8 mouse cellular contexts compared by ENCODE assay signal in genomic region chr6:142507033-142507784, GRCm38 (mm10). TPM values are rescaled to one million over a fixed set of nuclear protein-coding genes. Genes with fewer than 3 reads are reported as not detected.
A peak's percentile ranks its signal among the peaks of the same experiment; 100 is the strongest.
DNase-seq lines count a peak whose midpoint lies in the region; ATAC-seq and TF ChIP-seq lines count a peak whose summit lies in the region.

No protein-coding gene starts in this region.

- no peak for TF ChIP-seq POLR2A in bone marrow, adult 2 months (IDR thresholded peaks at IDR 0.05; ENCODE audit: borderline replicate concordance, control insufficient read depth, low read depth, low read length)

- TF ChIP-seq CTCF in bone marrow, adult 2 months (IDR thresholded peaks at IDR 0.05; ENCODE audit: control insufficient read depth, insufficient read depth, low read length): no peak

- H3K36me3 ChIP-seq in forebrain, embryonic 11.5 days (ENCODE audit: control insufficient read depth, insufficient read depth, low read length): no peaks in the 10 kb centered on the region
- H3K36me3 ChIP-seq in hindbrain, embryonic 15.5 days: peaks cover 6% of the 10 kb centered on the region; the same call in 1 of the 2 replicates
- peaks cover 1% of the 10 kb centered on the region; the same call in 1 of the 2 replicates for H3K36me3 ChIP-seq in liver, embryonic 11.5 days (ENCODE audit: control insufficient read depth, insufficient read depth, low read length)
- H3K36me3 ChIP-seq in neural tube, embryonic 15.5 days: 0 out of 2 replicates have a peak, but pooled peaks cover 4% of the 10 kb centered on the region

- DNase-seq in kidney, adult 9 months: peak; percentile 55
- DNase-seq in kidney, adult 8-10 months: no peak
- DNase-seq in forebrain, embryonic 11.5 days (ENCODE audit: low spot score): peak; percentile 71
- DNase-seq in liver, embryonic 11.5 days (ENCODE audit: low spot score): peak; percentile 66
- no peak for DNase-seq in Muller cell, postnatal 12 days (ENCODE audit: inconsistent ontology term)

- WGBS in bone marrow, adult 2 months: 12% methylated on average over 30 of the region's 30 CpGs
- under 1% methylated on average over 30 of the region's 30 CpGs for WGBS in forebrain, embryonic 11.5 days
- WGBS in hindbrain, embryonic 15.5 days: 1% methylated on average over 30 of the region's 30 CpGs
- WGBS in liver, embryonic 11.5 days: 6% methylated on average over 30 of the region's 30 CpGs
- under 1% methylated on average over 30 of the region's 30 CpGs for WGBS in neural tube, embryonic 15.5 days

- H3K4me3 ChIP-seq in bone marrow, adult 2 months (replicated peaks; ENCODE audit: control insufficient read depth, low read depth, low read length): peak overlapping the region; percentile 66
- peak overlapping the region; percentile 63 for H3K4me3 ChIP-seq in forebrain, embryonic 11.5 days (ENCODE audit: low read depth, low read length)
- H3K4me3 ChIP-seq in hindbrain, embryonic 15.5 days: peak overlapping the region; percentile 53
- peak overlapping the region; percentile 47 for H3K4me3 ChIP-seq in liver, embryonic 11.5 days (ENCODE audit: low read depth, low read length)
- peak overlapping the region; percentile 66 for H3K4me3 ChIP-seq in neural tube, embryonic 15.5 days (replicated peaks)

- no peaks in the 10 kb centered on the region for H3K9me3 ChIP-seq in forebrain, embryonic 11.5 days (ENCODE audit: control insufficient read depth, low read length)
- H3K9me3 ChIP-seq in hindbrain, embryonic 15.5 days: no peaks in the 10 kb centered on the region
- no peaks in the 10 kb centered on the region for H3K9me3 ChIP-seq in liver, embryonic 11.5 days (ENCODE audit: control insufficient read depth, low read length)
- no peaks in the 10 kb centered on the region for H3K9me3 ChIP-seq in neural tube, embryonic 15.5 days (replicated peaks)

- ATAC-seq in forebrain, embryonic 11.5 days (replicated peaks; ENCODE audit: low FRiP score): peak; percentile 72
- ATAC-seq in hindbrain, embryonic 15.5 days (ENCODE audit: low FRiP score, low read depth): peak; percentile 77
- peak; percentile 13; the same call in 1 of the 2 replicates for ATAC-seq in liver, embryonic 11.5 days (replicated peaks; ENCODE audit: low FRiP score)
- peak; percentile 81 for ATAC-seq in neural tube, embryonic 15.5 days (ENCODE audit: low FRiP score)

- H3K27me3 ChIP-seq in forebrain, embryonic 11.5 days (ENCODE audit: control insufficient read depth, insufficient read depth, low read length): peaks cover 2% of the 10 kb centered on the region; the same call in 1 of the 2 replicates
- peaks cover 12% of the 10 kb centered on the region; the same call in 1 of the 2 replicates for H3K27me3 ChIP-seq in hindbrain, embryonic 15.5 days
- H3K27me3 ChIP-seq in liver, embryonic 11.5 days (replicated peaks; ENCODE audit: control insufficient read depth, insufficient read depth, low read length): peaks cover 28% of the 10 kb centered on the region
- 0 out of 2 replicates have a peak, but pooled peaks cover 9% of the 10 kb centered on the region for H3K27me3 ChIP-seq in neural tube, embryonic 15.5 days (replicated peaks)

- H3K4me2 ChIP-seq in forebrain, embryonic 11.5 days (ENCODE audit: low read depth, low read length, severe bottlenecking): peak overlapping the region; percentile 88
- H3K4me2 ChIP-seq in hindbrain, embryonic 15.5 days: peak overlapping the region; percentile 90
- peak overlapping the region; percentile 74 for H3K4me2 ChIP-seq in liver, embryonic 11.5 days
- peak overlapping the region; percentile 90 for H3K4me2 ChIP-seq in neural tube, embryonic 15.5 days

- H3K9ac ChIP-seq in forebrain, embryonic 11.5 days (ENCODE audit: low read length): peak overlapping the region; percentile 80
- H3K9ac ChIP-seq in hindbrain, embryonic 15.5 days: peak overlapping the region; percentile 58
- peak overlapping the region; percentile 35 for H3K9ac ChIP-seq in liver, embryonic 11.5 days (ENCODE audit: low read depth, low read length)
- peak overlapping the region; percentile 72 for H3K9ac ChIP-seq in neural tube, embryonic 15.5 days (replicated peaks)

- H3K4me1 ChIP-seq in bone marrow, adult 2 months (ENCODE audit: control insufficient read depth, insufficient read depth, low read length): peaks cover 3% of the 10 kb centered on the region
- no peaks in the 10 kb centered on the region; the same call in 1 of the 2 replicates for H3K4me1 ChIP-seq in forebrain, embryonic 11.5 days (replicated peaks; ENCODE audit: control insufficient read depth, insufficient read depth, low read length)
- peaks cover 30% of the 10 kb centered on the region for H3K4me1 ChIP-seq in hindbrain, embryonic 15.5 days (replicated peaks)
- H3K4me1 ChIP-seq in liver, embryonic 11.5 days (replicated peaks; ENCODE audit: control insufficient read depth, insufficient read depth, low read length): 0 out of 2 replicates have a peak, but pooled peaks cover 4% of the 10 kb centered on the region
- H3K4me1 ChIP-seq in neural tube, embryonic 15.5 days: peaks cover 31% of the 10 kb centered on the region

- H3K27ac ChIP-seq in bone marrow, adult 2 months (ENCODE audit: control insufficient read depth, insufficient read depth, low read depth, low read length, poor library complexity): peak overlapping the region; percentile 42; the same call in 1 of the 2 replicates
- 0 out of 2 replicates have a peak overlapping the region, but pooled peaks have one; percentile 14 for H3K27ac ChIP-seq in forebrain, embryonic 11.5 days (ENCODE audit: low read depth, low read length)
- H3K27ac ChIP-seq in hindbrain, embryonic 15.5 days (replicated peaks): peak overlapping the region; percentile 79
- no peak overlapping the region for H3K27ac ChIP-seq in liver, embryonic 11.5 days (ENCODE audit: low read depth, low read length)
- peak overlapping the region; percentile 83 for H3K27ac ChIP-seq in neural tube, embryonic 15.5 days (replicated peaks)

RNA-seq across cellular contexts. Expression of gene Ldhb, which starts 0.5 kb away (rescaled TPM):
- polyA plus RNA-seq in bone marrow, adult 2 months (2011; ENCODE audit: insufficient read depth, insufficient read length, low replicate concordance, missing spikeins): 6.4 and 46.9 TPM in 2 replicates
- 420 and 433 TPM in 2 replicates for polyA plus RNA-seq in forebrain, embryonic 11.5 days (2014; fragmentation: Nextera tagmentation; extraction: Ambion mirVana)
- polyA plus RNA-seq in hindbrain, embryonic 15.5 days (2015; fragmentation: Nextera tagmentation; extraction: Ambion mirVana): 477 and 483 TPM in 2 replicates
- polyA plus RNA-seq in liver, embryonic 11.5 days (2014; fragmentation: Nextera tagmentation; extraction: Ambion mirVana): 130 and 135 TPM in 2 replicates
- 526 and 576 TPM in 2 replicates for polyA plus RNA-seq in neural tube, embryonic 15.5 days (2015; fragmentation: Nextera tagmentation; extraction: Ambion mirVana)

RNA-seq across cellular contexts. Expression of gene Gys2, which starts 34.3 kb away (rescaled TPM):
- 8.2 TPM in 1 of 2 replicates, not detected in the other for polyA plus RNA-seq in bone marrow, adult 2 months (2011; ENCODE audit: insufficient read depth, insufficient read length, low replicate concordance, missing spikeins)
- polyA plus RNA-seq in forebrain, embryonic 11.5 days (2014; fragmentation: Nextera tagmentation; extraction: Ambion mirVana): not detected in 2 replicates
- polyA plus RNA-seq in hindbrain, embryonic 15.5 days (2015; fragmentation: Nextera tagmentation; extraction: Ambion mirVana): not detected in 2 replicates
- polyA plus RNA-seq in liver, embryonic 11.5 days (2014; fragmentation: Nextera tagmentation; extraction: Ambion mirVana): 21.3 and 23.8 TPM in 2 replicates
- 0.38 TPM in 1 of 2 replicates, not detected in the other for polyA plus RNA-seq in neural tube, embryonic 15.5 days (2015; fragmentation: Nextera tagmentation; extraction: Ambion mirVana)

Comparison
In these comparisons a context has a peak if more than half of its experiments do, and no peak if none do; other contexts are left out.
1. DNase-seq: peak in kidney, adult 9 months (single experiment), forebrain, embryonic 11.5 days (single experiment) and liver, embryonic 11.5 days (single experiment); none in kidney, adult 8-10 months (0 of 2) and Muller cell, postnatal 12 days (single experiment).
2. ATAC-seq: peak in every context shown above with its lines; median percentile 81 in neural tube, embryonic 15.5 days; 77 in hindbrain, embryonic 15.5 days; 72 in forebrain, embryonic 11.5 days; 13 in liver, embryonic 11.5 days.
3. Peak in every context shown above with its lines, with median percentiles within 50 percentile points of each other: H3K4me3 ChIP-seq, H3K4me2 ChIP-seq and H3K9ac ChIP-seq.